8 mouse cellular contexts compared by ENCODE assay signal in the genomic region with DNA sequence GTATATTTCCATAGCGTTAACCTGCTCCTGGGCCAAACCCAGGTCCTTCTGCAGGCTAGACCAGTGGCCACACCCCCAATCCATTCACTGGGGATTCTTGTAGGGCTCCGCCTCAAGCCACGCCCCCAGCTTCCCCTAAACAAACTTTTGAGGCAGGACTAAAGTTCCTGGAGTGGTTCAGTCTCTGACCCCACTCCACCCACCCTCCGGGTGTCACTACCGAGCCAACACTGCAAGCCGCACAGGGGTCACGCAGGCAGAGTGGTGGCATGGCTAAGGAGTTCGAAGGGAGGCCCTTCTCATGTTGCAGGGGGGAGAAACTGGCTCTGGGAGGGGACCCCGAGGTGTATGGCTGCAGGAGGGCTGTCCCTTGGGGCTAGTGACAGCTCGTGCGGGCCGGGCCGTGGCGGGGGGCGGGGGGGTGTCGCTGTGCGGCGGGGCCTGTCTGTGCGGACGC. TPM values are rescaled to one million over a fixed set of nuclear protein-coding genes. Genes with fewer than 3 reads are reported as not detected.
DNase-seq lines count a peak whose midpoint lies in the region; ATAC-seq and TF ChIP-seq lines count a peak whose summit lies in the region.

No protein-coding gene starts in this region.

- TF ChIP-seq CTCF in MEL (IDR thresholded peaks at IDR 0.05 in 2 of 3, conservative IDR thresholded peaks at IDR 0.05 in 1 of 3; ENCODE audit: control insufficient read depth in 1 of 3, insufficient read depth in 1 of 3, low read depth in 2 of 3, low read length in 3 of 3, poor library complexity in 1 of 3, severe bottlenecking in 1 of 3) = no peak
- no peak for TF ChIP-seq CTCF in left cerebral cortex, adult 2 months (IDR thresholded peaks at IDR 0.05)

- no peaks in the 10 kb centered on the region for H3K27me3 ChIP-seq in MEL (ENCODE audit: control insufficient read depth in 1 of 2, insufficient read depth in 2 of 2, low read length in 2 of 2)
- peaks cover 7% of the 10 kb centered on the region; the same call in 1 of the 2 replicates for H3K27me3 ChIP-seq in forebrain, embryonic 15.5 days

- TF ChIP-seq POLR2A in MEL (IDR thresholded peaks at IDR 0.05; ENCODE audit: control insufficient read depth in 1 of 2, insufficient read depth in 1 of 2, low read depth in 1 of 2, low read length in 2 of 2, poor library complexity in 1 of 2) = peak in 1 of 2 experiments; percentile 46; a peak in 1 of 4 replicates

- peak; percentile 9 for ATAC-seq in forebrain, embryonic 15.5 days (replicated peaks)
- peak; percentile 40 to 44 for ATAC-seq in hematopoietic stem cell, adult 5-6 weeks (replicated peaks in 1 of 2; ENCODE audit: insufficient read depth in 1 of 2, low FRiP score in 2 of 2, low TSS enrichment in 1 of 2, low read depth in 1 of 2, poor library complexity in 2 of 2, severe bottlenecking in 2 of 2)
- peak; percentile 32 for ATAC-seq in megakaryocyte progenitor cell, adult 5-6 weeks (replicated peaks; ENCODE audit: poor library complexity)

- H3K27ac ChIP-seq in MEL (ENCODE audit: control insufficient read depth, low read depth, low read length) = peak overlapping the region; percentile 75
- peak overlapping the region; percentile 94 for H3K27ac ChIP-seq in forebrain, embryonic 15.5 days (replicated peaks)
- H3K27ac ChIP-seq in left cerebral cortex, adult 2 months = peak overlapping the region; percentile 99

- TF ChIP-seq RAD21 in MEL (IDR thresholded peaks at IDR 0.05; ENCODE audit: low read depth, low read length) = no peak

- 0% methylated on average over 19 of the region's 20 CpGs for WGBS in forebrain, embryonic 15.5 days

- peak overlapping the region; percentile 74 for H3K4me2 ChIP-seq in forebrain, embryonic 15.5 days (replicated peaks)

- H3K4me3 ChIP-seq in MEL (ENCODE audit: control insufficient read depth in 1 of 2, insufficient read depth in 1 of 2, low read depth in 2 of 2, low read length in 2 of 2) = peak overlapping the region; percentile 63 to 75
- H3K4me3 ChIP-seq in forebrain, embryonic 15.5 days = peak overlapping the region; percentile 86
- H3K4me3 ChIP-seq in left cerebral cortex, adult 2 months = peak overlapping the region; percentile 80

- DNase-seq in MEL (ENCODE audit: low read depth, low spot score) = peak; percentile 96
- peak; percentile 87 for DNase-seq in cerebellum, adult 11-12 months
- DNase-seq in left cerebral cortex, adult 2 months (ENCODE audit: extremely low spot score in 1 of 2, low spot score in 2 of 2) = peak; percentile 46 to 62
- peak; percentile 68 for DNase-seq in right cerebral cortex, postnatal 25 days
- DNase-seq in urinary bladder, postnatal 36 days (ENCODE audit: low spot score in 2 of 2) = peak; percentile 86 to 90

- peaks cover 0 to 3% of the 10 kb centered on the region in 2 experiments; a peak in 1 of 4 replicates for H3K36me3 ChIP-seq in MEL (ENCODE audit: control insufficient read depth in 1 of 2, insufficient read depth in 2 of 2, low read length in 2 of 2)
- H3K36me3 ChIP-seq in forebrain, embryonic 15.5 days = no peaks in the 10 kb centered on the region

- H3K79me2 ChIP-seq in MEL (ENCODE audit: control insufficient read depth, insufficient read depth, low read length, poor library complexity) = peaks cover 7% of the 10 kb centered on the region

- H3K4me1 ChIP-seq in MEL (ENCODE audit: control insufficient read depth in 1 of 2, insufficient read depth in 2 of 2, low read length in 2 of 2) = peaks cover 0 to 21% of the 10 kb centered on the region in 2 experiments; a peak in 2 of 4 replicates
- H3K4me1 ChIP-seq in forebrain, embryonic 15.5 days = peaks cover 63% of the 10 kb centered on the region

- H3K9me3 ChIP-seq in MEL (replicated peaks; ENCODE audit: insufficient read depth, low read length) = no peaks in the 10 kb centered on the region
- H3K9me3 ChIP-seq in forebrain, embryonic 15.5 days = no peaks in the 10 kb centered on the region

- intact Hi-C loops in left cerebral cortex, adult 2 months (cut with DNase I) = no loop called here

- no peak for TF ChIP-seq EP300 in MEL (IDR thresholded peaks at IDR 0.05; ENCODE audit: low read depth in 1 of 2, low read length in 2 of 2)

- peak overlapping the region; percentile 75 for H3K9ac ChIP-seq in MEL (ENCODE audit: control insufficient read depth, low read depth, low read length, poor library complexity, severe bottlenecking)
- peak overlapping the region; percentile 81 for H3K9ac ChIP-seq in forebrain, embryonic 15.5 days (replicated peaks)

TF ChIP-seq in MEL, 35 proteins besides CTCF, POLR2A, EP300 and RAD21 (continues in another document):
- no peak for TF ChIP-seq JUND (IDR thresholded peaks at IDR 0.05; ENCODE audit: low read depth, low read length)
- 0 out of 2 replicates have a peak, but pooled peaks have one; percentile 50 for TF ChIP-seq CHD1 (IDR thresholded peaks at IDR 0.05; ENCODE audit: low read depth, low read length)
- TF ChIP-seq TAL1 (IDR thresholded peaks at IDR 0.05; ENCODE audit: low read length) = no peak
- TF ChIP-seq GABPA (IDR thresholded peaks at IDR 0.05; ENCODE audit: low read depth, low read length) = no peak
- 0 out of 2 replicates have a peak, but pooled peaks have one; percentile 20 for TF ChIP-seq TCF12 (IDR thresholded peaks at IDR 0.05; ENCODE audit: low read depth, low read length)
- TF ChIP-seq KAT2A (conservative IDR thresholded peaks at IDR 0.05; ENCODE audit: low read depth, low read length) = no peak
- TF ChIP-seq TBP (IDR thresholded peaks at IDR 0.05; ENCODE audit: low read depth, low read length) = no peak
- peak; percentile 68 for TF ChIP-seq MAZ (IDR thresholded peaks at IDR 0.05; ENCODE audit: low read depth, low read length)
- TF ChIP-seq ZMIZ1 (IDR thresholded peaks at IDR 0.05; ENCODE audit: low read depth, low read length) = peak; percentile 43; the same call in 1 of the 2 replicates
- peak; percentile 28 for TF ChIP-seq MAX (IDR thresholded peaks at IDR 0.05; ENCODE audit: low read length)
- TF ChIP-seq ELF1 (IDR thresholded peaks at IDR 0.05; ENCODE audit: low read depth, low read length) = 0 out of 2 replicates have a peak, but pooled peaks have one; percentile 16
- peak; percentile 60 for TF ChIP-seq MXI1 (IDR thresholded peaks at IDR 0.05; ENCODE audit: low read depth, low read length)
- no peak for TF ChIP-seq SMC3 (IDR thresholded peaks at IDR 0.05; ENCODE audit: low read depth, low read length)
- TF ChIP-seq HCFC1 (IDR thresholded peaks at IDR 0.05; ENCODE audit: low read depth, low read length) = no peak
- peak; percentile 84 for TF ChIP-seq SIN3A (IDR thresholded peaks at IDR 0.05; ENCODE audit: low read length)
- no peak for TF ChIP-seq MYC (IDR thresholded peaks at IDR 0.05; ENCODE audit: low read depth, low read length)

RNA-seq across cellular contexts. Expression of a gene that starts 25.8 kb away (rescaled TPM):
- 2.0 and 3.6 TPM in 2 replicates for total RNA-seq in MEL (2012; rRNA removed)
- polyA plus RNA-seq in MEL (2012; ENCODE audit: insufficient read depth in 1 of 2, insufficient read length in 2 of 2, low read depth in 1 of 2, low replicate concordance in 2 of 2, missing spikeins in 1 of 2) = 1 to 10 TPM in 1 of 2 experiments, not detected in 1; 9.7 TPM
- 24.2 and 29.4 TPM in 2 replicates for polyA plus RNA-seq in forebrain, embryonic 15.5 days (2015; fragmentation: Nextera tagmentation; extraction: Ambion mirVana)
- 10.8 and 12.1 TPM in 2 replicates for total RNA-seq in hematopoietic stem cell, adult 5-6 weeks (2017)
- total RNA-seq in left cerebral cortex, adult 2 months (2021) = 10 to 100 TPM; 93.4 to 94.9 TPM
- total RNA-seq in megakaryocyte progenitor cell, adult 5-6 weeks (2015) = 35.5 and 36.8 TPM in 2 replicates
- total RNA-seq in megakaryocyte progenitor cell, adult 5-6 weeks (2017) = 4.0 and 5.0 TPM in 2 replicates

RNA-seq across cellular contexts. Expression of a gene that starts 36.8 kb away (rescaled TPM):
- 6.5 and 6.7 TPM in 2 replicates for total RNA-seq in MEL (2012; rRNA removed)
- 10 to 100 TPM in 1 of 2 experiments, not detected in 1; 29.5 TPM for polyA plus RNA-seq in MEL (2012; ENCODE audit: insufficient read depth in 1 of 2, insufficient read length in 2 of 2, low read depth in 1 of 2, low replicate concordance in 2 of 2, missing spikeins in 1 of 2)
- 1.2 and 1.8 TPM in 2 replicates for polyA plus RNA-seq in forebrain, embryonic 15.5 days (2015; fragmentation: Nextera tagmentation; extraction: Ambion mirVana)
- 17.4 and 20.4 TPM in 2 replicates for total RNA-seq in hematopoietic stem cell, adult 5-6 weeks (2017)
- 1 to 10 TPM; 1.3 to 1.4 TPM for total RNA-seq in left cerebral cortex, adult 2 months (2021)
- total RNA-seq in megakaryocyte progenitor cell, adult 5-6 weeks (2015) = 31.0 and 31.4 TPM in 2 replicates
- total RNA-seq in megakaryocyte progenitor cell, adult 5-6 weeks (2017) = 7.5 and 17.1 TPM in 2 replicates

RNA-seq across cellular contexts. Expression of a gene that starts 40.8 kb away (rescaled TPM):
- 0.49 and 0.89 TPM in 2 replicates for total RNA-seq in MEL (2012; rRNA removed)
- polyA plus RNA-seq in MEL (2012; ENCODE audit: insufficient read depth in 1 of 2, insufficient read length in 2 of 2, low read depth in 1 of 2, low replicate concordance in 2 of 2, missing spikeins in 1 of 2) = 1 to 10 TPM in 1 of 2 experiments, not detected in 1; 1.2 TPM
- polyA plus RNA-seq in forebrain, embryonic 15.5 days (2015; fragmentation: Nextera tagmentation; extraction: Ambion mirVana) = 2.9 and 3.1 TPM in 2 replicates
- total RNA-seq in hematopoietic stem cell, adult 5-6 weeks (2017) = not detected in 2 replicates
- total RNA-seq in left cerebral cortex, adult 2 months (2021) = 1 to 10 TPM; 5.1 to 7.1 TPM
- total RNA-seq in megakaryocyte progenitor cell, adult 5-6 weeks (2015) = not detected in 2 replicates
- 0.46 TPM in 1 of 2 replicates, not detected in the other for total RNA-seq in megakaryocyte progenitor cell, adult 5-6 weeks (2017)

RNA-seq across cellular contexts. Expression of a gene that starts 45.4 kb away (rescaled TPM):
- 0.46 and 0.62 TPM in 2 replicates for total RNA-seq in MEL (2012; rRNA removed)
- 1 to 10 TPM in 1 of 2 experiments, not detected in 1; 2.6 TPM for polyA plus RNA-seq in MEL (2012; ENCODE audit: insufficient read depth in 1 of 2, insufficient read length in 2 of 2, low read depth in 1 of 2, low replicate concordance in 2 of 2, missing spikeins in 1 of 2)
- polyA plus RNA-seq in forebrain, embryonic 15.5 days (2015; fragmentation: Nextera tagmentation; extraction: Ambion mirVana) = 5.4 and 6.6 TPM in 2 replicates
- 6.9 TPM in 1 of 2 replicates, not detected in the other for total RNA-seq in hematopoietic stem cell, adult 5-6 weeks (2017)
- 1 to 10 TPM; 2.0 to 3.4 TPM for total RNA-seq in left cerebral cortex, adult 2 months (2021)
- total RNA-seq in megakaryocyte progenitor cell, adult 5-6 weeks (2015) = 2.6 and 3.0 TPM in 2 replicates
- total RNA-seq in megakaryocyte progenitor cell, adult 5-6 weeks (2017) = 0.62 and 1.7 TPM in 2 replicates

RNA-seq across cellular contexts. Expression of a gene that starts 45.4 kb away (rescaled TPM):
- total RNA-seq in MEL (2012; rRNA removed) = 153 and 157 TPM in 2 replicates
- 100 to 1,000 TPM in 1 of 2 experiments, not detected in 1; 145 TPM for polyA plus RNA-seq in MEL (2012; ENCODE audit: insufficient read depth in 1 of 2, insufficient read length in 2 of 2, low read depth in 1 of 2, low replicate concordance in 2 of 2, missing spikeins in 1 of 2)
- 88.2 and 89.0 TPM in 2 replicates for polyA plus RNA-seq in forebrain, embryonic 15.5 days (2015; fragmentation: Nextera tagmentation; extraction: Ambion mirVana)
- 13.2 and 15.3 TPM in 2 replicates for total RNA-seq in hematopoietic stem cell, adult 5-6 weeks (2017)
- total RNA-seq in left cerebral cortex, adult 2 months (2021) = 10 to 100 TPM; 87.1 to 95.1 TPM
- total RNA-seq in megakaryocyte progenitor cell, adult 5-6 weeks (2015) = 9.3 and 13.7 TPM in 2 replicates
- total RNA-seq in megakaryocyte progenitor cell, adult 5-6 weeks (2017) = 36.5 and 52.5 TPM in 2 replicates

Comparison
In these comparisons a context has a peak if more than half of its experiments do, and no peak if none do; other contexts are left out.
1. Peak in every context shown above with its lines: DNase-seq, ATAC-seq, H3K4me3 ChIP-seq and H3K27ac ChIP-seq.